Mouse (Mus musculus) embryonic facial prominence, embryonic 11.5 days (tissue): ENCODE results near the gene Anapc11. TPM values are rescaled to one million over a fixed set of nuclear protein-coding genes. Genes with fewer than 3 reads are reported as not detected.

Experiments
- ATAC-seq: fragments of 200-750 bp; cut with Nextera tagmentation; replicated peaks from 2 replicates; pipeline ENCODE4 v1.8.0; 2017; ENCODE audit warnings: low read depth; ENCODE audit not compliant: insufficient number of reproducible peaks, low FRiP score, low TSS enrichment
- DNase-seq: peaks from one replicate; pipeline ENCODE4 v3.0.0-alpha.2; 2015; ENCODE audit warnings: low spot score
- H3K27ac ChIP-seq: fragments of 300-500 bp; sonication (generic); replicated peaks from 2 replicates; pipeline ENCODE4 v1.5.1; 2014; ENCODE audit warnings: mild to moderate bottlenecking, low read depth, low read length, control low read depth
- H3K27me3 ChIP-seq: fragments of 300-500 bp; sonication (generic); 2 replicates; pipeline ENCODE4 v1.6.1; 2014; ENCODE audit warnings: mild to moderate bottlenecking, low read length, moderate library complexity, mixed read lengths; ENCODE audit not compliant: control insufficient read depth, insufficient read depth
- H3K36me3 ChIP-seq: fragments of 300-500 bp; sonication (generic); replicated peaks from 2 replicates; pipeline ENCODE4 v1.6.1; 2014; ENCODE audit warnings: low read depth, mild to moderate bottlenecking, low read length, moderate library complexity, mixed read lengths; ENCODE audit not compliant: control insufficient read depth, insufficient read depth
- H3K4me1 ChIP-seq: fragments of 300-500 bp; sonication (generic); 2 replicates; pipeline ENCODE4 v1.6.1; 2014; ENCODE audit warnings: low read length, mixed read lengths; ENCODE audit not compliant: control insufficient read depth, insufficient read depth
- H3K4me2 ChIP-seq: fragments of 300-500 bp; sonication (generic); 2 replicates; pipeline ENCODE4 v1.6.1; 2014; ENCODE audit warnings: low read depth, mild to moderate bottlenecking, control low read depth, low read length, moderate library complexity
- H3K4me3 ChIP-seq: fragments of 300-500 bp; sonication (generic); 2 replicates; pipeline ENCODE4 v1.5.1; 2014; ENCODE audit warnings: low read depth, low read length, control low read depth
- H3K9ac ChIP-seq: fragments of 300-500 bp; sonication (generic); replicated peaks from 2 replicates; pipeline ENCODE4 v1.6.1; 2014; ENCODE audit warnings: mild to moderate bottlenecking, control low read depth, low read length
- H3K9me3 ChIP-seq: fragments of 300-500 bp; sonication (generic); replicated peaks from 2 replicates; pipeline ENCODE4 v1.6.1; 2016; ENCODE audit warnings: mild to moderate bottlenecking, low read length, inconsistent platforms, mixed read lengths; ENCODE audit not compliant: control insufficient read depth
- WGBS: fragments of 180-500 bp; shearing (Covaris S2); extraction: QIAGEN DNeasy Blood & Tissue Kit; methylation state at CpG from one replicate; pipeline ENCODE4 v1.1.7; 2014; 5-methylcytosine and 5-hydroxymethylcytosine counted together
- microRNA-seq: library from miRNA; unstranded; fragments of <30 nt; microRNA quantifications from one replicate; pipeline ENCODE4, GENCODE M21; 2016; ENCODE audit warnings: borderline number of aligned reads
- polyA plus RNA-seq: library from polyadenylated mRNA; unstranded; fragments of >200 nt; fragmentation: Nextera tagmentation; extraction: Ambion mirVana; gene quantifications from 2 replicates; pipeline ENCODE4 v1.2.1, GENCODE M21; 2014

The Anapc11 gene
- polyA plus RNA-seq, 1 experiment from 2014 or later = 177 TPM

DNA sequence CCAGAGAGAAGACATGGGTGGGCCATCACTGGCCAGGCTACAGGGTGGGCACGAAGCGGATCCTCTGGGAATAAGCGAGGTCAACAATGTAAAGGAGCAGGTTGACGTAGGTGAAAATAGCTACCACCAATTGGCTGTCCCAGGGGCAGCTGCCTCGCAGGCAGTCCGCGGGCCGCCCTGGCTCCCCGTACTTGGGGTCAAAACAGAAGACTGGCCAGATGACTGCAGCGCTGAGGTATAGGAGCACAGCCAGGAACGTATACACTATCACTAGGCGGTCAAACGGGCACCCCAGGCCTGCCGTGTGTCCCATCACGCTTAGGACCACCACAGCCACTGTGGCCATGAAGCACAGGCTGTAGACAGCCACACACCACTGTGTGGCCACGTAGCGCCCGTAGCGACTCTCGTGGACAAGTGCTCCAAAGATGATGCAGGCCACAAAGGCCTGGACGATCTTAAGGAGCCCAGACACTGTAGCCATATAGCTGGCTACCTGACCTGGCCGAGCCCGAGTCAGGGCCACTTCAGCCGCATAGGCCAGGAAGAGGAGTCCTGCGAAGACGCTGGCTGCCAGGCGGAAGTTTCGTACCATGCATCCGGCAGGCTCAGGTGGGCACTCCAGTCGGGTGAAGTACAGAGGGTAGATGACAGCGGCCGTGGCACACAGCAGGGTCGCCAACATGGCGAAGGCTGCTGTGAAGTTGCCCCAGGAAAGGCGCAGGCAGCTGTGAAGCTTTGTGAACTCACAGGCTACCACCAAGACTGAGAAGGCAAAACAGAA is 49.0 kb downstream of the Anapc11 start:
- no peak overlapping the region; the same call in 1 of the 2 replicates for H3K9ac ChIP-seq
- 77% methylated on average over 35 of the region's 35 CpGs for WGBS

DNA sequence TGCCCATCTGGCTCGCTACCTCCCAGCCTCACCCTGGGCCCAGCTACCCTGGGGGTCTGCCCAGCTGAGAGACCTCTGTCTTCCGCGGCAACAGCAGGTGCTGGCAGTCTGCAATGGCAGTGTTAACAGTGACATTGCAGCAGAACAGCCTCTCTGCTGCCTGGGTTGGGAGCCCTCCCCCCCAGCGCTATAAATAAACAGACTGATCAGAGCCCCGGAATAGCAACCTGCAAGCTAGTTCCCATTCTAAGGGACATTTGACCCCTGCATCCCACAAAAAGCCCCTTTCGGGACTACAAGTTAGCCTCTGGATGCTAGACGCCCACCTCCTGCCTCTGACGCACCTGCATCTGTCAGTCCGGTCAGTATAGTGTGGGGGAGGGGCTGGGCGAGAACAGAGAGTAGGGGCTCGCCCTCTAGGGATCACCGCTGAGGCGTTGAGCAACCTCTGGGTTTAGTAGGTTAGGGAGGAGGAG is 49.8 kb downstream of the Anapc11 start, which contains the start of gene Myadml2:
Gene Myadml2, minus strand, starts transcription at position 158 of the 476 bp plus-strand sequence.
- Histone ChIP-seq H3K27ac (no peak within 1 kb of the TSS), H3K4me3 (no peak within 1 kb of the TSS), H3K9ac (peak within 1 kb of the TSS; percentile 1; the same call in 1 of the 2 replicates), H3K27me3 (peaks cover 5% of the 10 kb centered on the region; the same call in 1 of the 2 replicates), H3K4me1 (peaks cover under 1% of the 10 kb centered on the region; the same call in 1 of the 2 replicates), H3K36me3 (no peaks in the 10 kb centered on the region), H3K9me3 (no peaks in the 10 kb centered on the region), H3K4me2 (peak within 1 kb of the TSS; percentile 4; the same call in 1 of the 2 replicates)
- no peak for ATAC-seq
- peak; percentile 32 for DNase-seq
- WGBS = 2% methylated on average over 13 of the region's 13 CpGs

More for the DNA sequence above, 49.0 kb downstream of the Anapc11 start:
- no peak for ATAC-seq
- DNase-seq = no peak
- H3K27ac ChIP-seq = no peak overlapping the region
- H3K4me2 ChIP-seq = no peak overlapping the region; the same call in 1 of the 2 replicates
- H3K36me3 ChIP-seq = no peaks in the 10 kb centered on the region
- peaks cover 5% of the 10 kb centered on the region; the same call in 1 of the 2 replicates for H3K27me3 ChIP-seq
- H3K4me1 ChIP-seq = peaks cover 3% of the 10 kb centered on the region; the same call in 1 of the 2 replicates
- no peak overlapping the region for H3K4me3 ChIP-seq
- no peaks in the 10 kb centered on the region for H3K9me3 ChIP-seq

DNA sequence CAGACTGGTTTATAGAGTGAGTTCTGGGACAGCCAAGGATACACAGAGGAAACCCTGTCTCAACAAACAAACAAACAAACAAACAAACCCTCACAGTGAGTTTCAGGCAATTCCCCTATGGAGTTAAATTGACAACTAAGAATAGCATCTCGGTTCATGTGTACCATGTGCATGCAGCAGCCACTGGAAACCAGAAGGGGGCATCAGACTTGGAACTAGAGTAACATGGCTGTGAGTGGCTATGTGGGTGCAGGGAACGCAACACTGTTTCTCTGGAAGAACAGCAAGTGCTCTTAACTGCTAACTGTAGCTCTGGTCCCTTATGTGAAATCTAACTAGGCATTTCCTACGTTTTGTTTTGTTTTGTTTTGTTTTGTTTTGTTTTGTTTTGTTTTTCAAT is 53.7 kb downstream of the Anapc11 start:
- H3K36me3 ChIP-seq = no peaks in the 10 kb centered on the region
- H3K4me1 ChIP-seq = no peaks in the 10 kb centered on the region
- no peak overlapping the region for H3K27ac ChIP-seq
- WGBS = 68% methylated on average over 3 of the region's 3 CpGs
- H3K4me2 ChIP-seq = no peak overlapping the region
- H3K9ac ChIP-seq = no peak overlapping the region
- no peaks in the 10 kb centered on the region for H3K9me3 ChIP-seq
- ATAC-seq (no peak), DNase-seq (no peak)
- H3K4me3 ChIP-seq = no peak overlapping the region
- peaks cover 5% of the 10 kb centered on the region; the same call in 1 of the 2 replicates for H3K27me3 ChIP-seq

DNA sequence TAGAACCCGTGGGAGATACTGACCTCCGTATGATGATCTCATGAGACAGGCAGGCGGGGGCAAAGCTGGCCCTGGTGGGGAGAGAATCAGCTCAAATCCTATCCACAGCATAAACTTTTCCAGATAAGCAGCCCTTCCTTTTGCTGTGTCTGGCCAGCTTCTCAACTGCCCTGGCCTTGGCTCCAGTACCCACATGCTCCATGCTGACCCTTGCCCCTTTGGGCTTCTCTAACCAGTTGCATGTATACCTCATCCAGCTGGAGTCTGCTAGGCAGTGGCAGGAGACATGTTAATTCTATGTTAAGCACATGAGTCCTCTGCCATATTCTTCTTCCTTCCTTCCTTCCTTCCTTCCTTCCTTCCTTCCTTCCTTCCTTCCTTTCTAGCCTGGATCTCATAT is 56.5 kb downstream of the Anapc11 start:
- ATAC-seq (no peak), DNase-seq (no peak)
- WGBS = 66% methylated on average over 3 of the region's 3 CpGs
- H3K27me3 ChIP-seq = peaks cover 22% of the 10 kb centered on the region
- H3K9ac ChIP-seq = no peak overlapping the region
- no peaks in the 10 kb centered on the region for H3K9me3 ChIP-seq
- H3K4me1 ChIP-seq = peaks cover 3% of the 10 kb centered on the region; the same call in 1 of the 2 replicates
- no peak overlapping the region for H3K4me2 ChIP-seq
- H3K27ac ChIP-seq = no peak overlapping the region
- no peak overlapping the region for H3K4me3 ChIP-seq
- no peaks in the 10 kb centered on the region for H3K36me3 ChIP-seq

DNA sequence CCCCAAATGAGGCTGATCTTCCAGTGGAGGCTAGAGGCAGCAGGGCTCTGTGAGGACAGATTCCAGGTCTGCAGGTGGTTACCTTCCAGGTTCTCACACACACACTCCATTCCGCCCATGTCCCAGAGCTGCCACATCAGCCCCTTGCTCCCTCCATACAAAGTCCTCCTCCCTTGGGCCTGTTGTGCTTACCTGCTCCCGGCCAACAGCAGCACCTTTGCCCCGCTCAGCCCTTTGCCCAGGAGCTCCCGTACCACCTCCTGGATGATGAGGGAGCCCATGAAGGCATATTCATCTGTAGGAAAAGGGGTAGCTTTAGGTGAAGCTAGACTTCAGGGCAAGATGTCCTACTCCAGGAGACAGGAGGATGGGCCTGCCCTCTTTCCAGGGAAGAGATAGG is 59.1 kb downstream of the Anapc11 start:
- 82% methylated on average over 4 of the region's 4 CpGs for WGBS

More for the DNA sequence above, 59.1 kb downstream of the Anapc11 start:
- Histone ChIP-seq H3K27ac (no peak overlapping the region), H3K4me1 (peaks cover 9% of the 10 kb centered on the region), H3K27me3 (peaks cover 48% of the 10 kb centered on the region), H3K4me3 (no peak overlapping the region), H3K4me2 (no peak overlapping the region), H3K9me3 (no peaks in the 10 kb centered on the region), H3K9ac (no peak overlapping the region), H3K36me3 (no peaks in the 10 kb centered on the region)
- ATAC-seq = no peak
- no peak for DNase-seq

Small RNA genes within 50 kb of the gene (microRNA-seq; reads per million reads assigned to microRNA genes)
- 1.4 reads per million for gene Mir6936

Other genes starting within 250 kb of the Anapc11 start
- gene Actg1, start 249.9 kb upstream of the Anapc11 start, polyA plus RNA-seq = 3,237 and 3,434 TPM in 2 replicates
- gene Fscn2, start 236.9 kb upstream of the Anapc11 start, polyA plus RNA-seq = 0.20 and 0.28 TPM in 2 replicates
- gene Faap100, start 219.7 kb upstream of the Anapc11 start, polyA plus RNA-seq = 20.5 and 24.2 TPM in 2 replicates
- 42.5 and 44.2 TPM in 2 replicates for gene Nploc4, start 160.7 kb upstream of the Anapc11 start, polyA plus RNA-seq
- gene Tspan10, start 155.8 kb upstream of the Anapc11 start, polyA plus RNA-seq = 0.56 and 1.2 TPM in 2 replicates
- 0.48 TPM in 1 of 2 replicates, not detected in the other for gene Pde6g, start 144.9 kb upstream of the Anapc11 start, polyA plus RNA-seq
- gene Oxld1, start 140.4 kb upstream of the Anapc11 start, polyA plus RNA-seq = 12.2 and 13.0 TPM in 2 replicates
- gene Ccdc137, start 140.3 kb upstream of the Anapc11 start, polyA plus RNA-seq = 26.7 and 28.5 TPM in 2 replicates
- gene Arl16, start 130.8 kb upstream of the Anapc11 start, polyA plus RNA-seq = 52.3 and 60.5 TPM in 2 replicates
- gene Mrpl12, start 113.8 kb upstream of the Anapc11 start, polyA plus RNA-seq = 161 and 162 TPM in 2 replicates
- 46.9 and 53.6 TPM in 2 replicates for gene Slc25a10, start 106.6 kb upstream of the Anapc11 start, polyA plus RNA-seq
- 0.43 and 0.91 TPM in 2 replicates for gene Gcgr, start 67.7 kb upstream of the Anapc11 start, polyA plus RNA-seq
- gene Mcrip1, start 48.7 kb upstream of the Anapc11 start, polyA plus RNA-seq = 223 and 249 TPM in 2 replicates
- not detected in 2 replicates for gene Ppp1r27, start 47.3 kb upstream of the Anapc11 start, polyA plus RNA-seq
- 626 and 629 TPM in 2 replicates for gene P4hb, start 25.2 kb upstream of the Anapc11 start, polyA plus RNA-seq
- gene Arhgdia, start 16.8 kb upstream of the Anapc11 start, polyA plus RNA-seq = 511 and 567 TPM in 2 replicates
- 748 and 893 TPM in 2 replicates for gene Alyref, start 56 bp upstream of the Anapc11 start, polyA plus RNA-seq
- not detected in 2 replicates for gene Npb, start 10.1 kb downstream of the Anapc11 start, polyA plus RNA-seq
- gene Pcyt2, start 19.5 kb downstream of the Anapc11 start, polyA plus RNA-seq = 75.3 and 76.9 TPM in 2 replicates
- 20.7 and 20.8 TPM in 2 replicates for gene Sirt7, start 26.8 kb downstream of the Anapc11 start, polyA plus RNA-seq
- gene Mafg, start 35.2 kb downstream of the Anapc11 start, polyA plus RNA-seq = 16.7 and 18.1 TPM in 2 replicates
- 26.3 and 27.1 TPM in 2 replicates for gene Pycr1, start 45.3 kb downstream of the Anapc11 start, polyA plus RNA-seq
- not detected in 2 replicates for gene Myadml2, start 49.7 kb downstream of the Anapc11 start, polyA plus RNA-seq
- gene Notum, start 62.8 kb downstream of the Anapc11 start, polyA plus RNA-seq = 2.5 and 3.2 TPM in 2 replicates
- 99.6 and 107 TPM in 2 replicates for gene Aspscr1, start 74.6 kb downstream of the Anapc11 start, polyA plus RNA-seq
- gene Cenpx, start 115.3 kb downstream of the Anapc11 start, polyA plus RNA-seq = 118 and 124 TPM in 2 replicates
- gene Lrrc45, start 115.5 kb downstream of the Anapc11 start, polyA plus RNA-seq = 35.0 and 35.9 TPM in 2 replicates
- 9.7 and 10.9 TPM in 2 replicates for gene Rac3, start 123.0 kb downstream of the Anapc11 start, polyA plus RNA-seq
- 10.7 and 11.7 TPM in 2 replicates for gene Dcxr, start 128.9 kb downstream of the Anapc11 start, polyA plus RNA-seq
- gene Cbr2, start 133.7 kb downstream of the Anapc11 start, polyA plus RNA-seq = 3.3 and 3.7 TPM in 2 replicates
- gene Hmga1b, start 164.4 kb downstream of the Anapc11 start, polyA plus RNA-seq = 9.0 and 11.0 TPM in 2 replicates
- gene Rfng, start 185.8 kb downstream of the Anapc11 start, polyA plus RNA-seq = 16.2 and 21.2 TPM in 2 replicates
- gene Gps1, start 185.9 kb downstream of the Anapc11 start, polyA plus RNA-seq = 262 and 276 TPM in 2 replicates
- gene Dus1l, start 198.0 kb downstream of the Anapc11 start, polyA plus RNA-seq = 72.4 and 72.8 TPM in 2 replicates
- 56.1 and 66.1 TPM in 2 replicates for gene Fasn, start 226.1 kb downstream of the Anapc11 start, polyA plus RNA-seq